Mouse (Mus musculus) forebrain, embryonic 11.5 days (tissue): Measurements from ENCODE around the gene Manea. TPM values are rescaled to one million over a fixed set of nuclear protein-coding genes. Genes with fewer than 3 reads are reported as not detected.
"Not testable (repeated sequence)": the region's sequence is repeated elsewhere in the genome, so short reads cannot be mapped to it uniquely, and the experiment has no call there.

ENCODE experiments used
- ATAC-seq: fragments of 200-750 bp; cut with Nextera tagmentation; replicated peaks from 2 replicates; pipeline ENCODE4 v1.8.0; 2017; ENCODE audit warnings: moderate TSS enrichment; ENCODE audit not compliant: low FRiP score
- DNase-seq: peaks from one replicate; pipeline ENCODE4 v3.0.0-alpha.2; 2017; ENCODE audit warnings: low spot score
- H3K27ac ChIP-seq: fragments of 300-500 bp; sonication (generic); 2 replicates; pipeline ENCODE4 v1.5.1; 2014; ENCODE audit warnings: low read depth, low read length
- H3K27me3 ChIP-seq: fragments of 300-500 bp; sonication (generic); 2 replicates; pipeline ENCODE4 v1.6.1; 2014; ENCODE audit warnings: mild to moderate bottlenecking, low read length, mixed read lengths; ENCODE audit not compliant: control insufficient read depth, insufficient read depth
- H3K36me3 ChIP-seq: fragments of 300-500 bp; sonication (generic); 2 replicates; pipeline ENCODE4 v1.6.1; 2014; ENCODE audit warnings: mild to moderate bottlenecking, low read length, moderate library complexity, mixed read lengths; ENCODE audit not compliant: control insufficient read depth, insufficient read depth
- H3K4me1 ChIP-seq: fragments of 300-500 bp; sonication (generic); replicated peaks from 2 replicates; pipeline ENCODE4 v1.6.1; 2014; ENCODE audit warnings: low read length, mixed read lengths; ENCODE audit not compliant: control insufficient read depth, insufficient read depth
- H3K4me2 ChIP-seq: fragments of 300-500 bp; sonication (generic); 2 replicates; pipeline ENCODE4 v1.6.1; 2014; ENCODE audit warnings: low read depth, mild to moderate bottlenecking, low read length, moderate library complexity, mixed read lengths; ENCODE audit not compliant: severe bottlenecking
- H3K4me3 ChIP-seq: fragments of 300-500 bp; sonication (generic); 2 replicates; pipeline ENCODE4 v1.5.1; 2014; ENCODE audit warnings: low read depth, low read length
- H3K9ac ChIP-seq: fragments of 300-500 bp; sonication (generic); 2 replicates; pipeline ENCODE4 v1.6.1; 2014; ENCODE audit warnings: low read length
- H3K9me3 ChIP-seq: fragments of 300-500 bp; sonication (generic); 2 replicates; pipeline ENCODE4 v1.6.1; 2016; ENCODE audit warnings: low read length, mixed read lengths; ENCODE audit not compliant: control insufficient read depth
- WGBS: fragments of 180-500 bp; shearing (Covaris S2); extraction: QIAGEN DNeasy Blood & Tissue Kit; methylation state at CpG from one replicate; pipeline ENCODE4 v1.1.7; 2014; 5-methylcytosine and 5-hydroxymethylcytosine counted together
- polyA plus RNA-seq: library from polyadenylated mRNA; unstranded; fragments of >200 nt; fragmentation: Nextera tagmentation; extraction: Ambion mirVana; gene quantifications from 2 replicates; pipeline ENCODE4 v1.2.1, GENCODE M21; 2014

Gene Manea
- polyA plus RNA-seq, 1 experiment from 2014 or later, result 23.6 TPM

DNA sequence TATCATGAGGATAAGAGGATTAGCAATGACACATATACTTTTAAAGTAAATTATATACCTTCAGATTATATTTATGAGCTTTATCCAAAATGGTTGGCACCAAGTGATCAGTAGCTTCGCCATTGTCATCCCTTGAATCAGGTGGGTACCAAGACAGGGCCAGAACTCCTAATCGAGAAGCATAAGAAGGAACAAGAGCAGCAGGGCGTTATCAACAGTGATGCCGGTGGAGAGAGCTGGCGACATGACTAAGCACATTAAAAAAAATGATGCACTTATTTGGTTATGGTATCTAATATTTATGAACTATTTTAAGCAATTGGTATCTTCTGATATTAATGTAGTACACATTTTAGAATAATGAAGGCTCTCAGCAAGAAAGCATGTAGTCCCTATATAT, 10.1 kb downstream of the Manea start:
- Histone ChIP-seq H3K4me2 (no peak overlapping the region), H3K9ac (no peak overlapping the region), H3K9me3 (no peaks in the 10 kb centered on the region), H3K4me1 (no peaks in the 10 kb centered on the region), H3K36me3 (no peaks in the 10 kb centered on the region), H3K27ac (no peak overlapping the region), H3K27me3 (no peaks in the 10 kb centered on the region), H3K4me3 (no peak overlapping the region)
- ATAC-seq, result no peak
- 96% methylated on average over 5 of the region's 5 CpGs for WGBS
- DNase-seq, result no peak

DNA sequence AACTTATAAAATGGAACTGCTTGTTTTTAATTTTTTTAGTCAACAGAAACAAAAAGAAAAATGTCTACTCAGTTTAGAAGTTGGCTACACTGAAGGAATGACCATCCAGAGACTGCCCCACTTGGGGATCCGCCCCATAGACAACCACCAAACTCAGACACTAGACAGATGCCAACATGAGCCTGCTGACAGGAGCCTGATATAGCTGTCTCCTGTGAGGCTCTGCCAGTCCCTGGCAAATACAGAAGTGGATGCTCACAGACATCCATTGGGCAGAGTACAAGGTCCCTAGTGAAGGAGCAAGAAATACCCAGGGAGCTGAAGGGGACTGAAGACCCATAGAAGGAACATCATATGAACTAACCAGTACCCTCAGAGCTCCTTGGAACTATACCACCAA, 42.0 kb downstream of the Manea start:
- not testable (repeated sequence) for DNase-seq, H3K9ac ChIP-seq, H3K27me3 ChIP-seq, H3K4me3 ChIP-seq, H3K27ac ChIP-seq, ATAC-seq, H3K4me1 ChIP-seq, H3K9me3 ChIP-seq, H3K36me3 ChIP-seq, H3K4me2 ChIP-seq
- 92% methylated on average over 1 of the region's 1 CpGs for WGBS

DNA sequence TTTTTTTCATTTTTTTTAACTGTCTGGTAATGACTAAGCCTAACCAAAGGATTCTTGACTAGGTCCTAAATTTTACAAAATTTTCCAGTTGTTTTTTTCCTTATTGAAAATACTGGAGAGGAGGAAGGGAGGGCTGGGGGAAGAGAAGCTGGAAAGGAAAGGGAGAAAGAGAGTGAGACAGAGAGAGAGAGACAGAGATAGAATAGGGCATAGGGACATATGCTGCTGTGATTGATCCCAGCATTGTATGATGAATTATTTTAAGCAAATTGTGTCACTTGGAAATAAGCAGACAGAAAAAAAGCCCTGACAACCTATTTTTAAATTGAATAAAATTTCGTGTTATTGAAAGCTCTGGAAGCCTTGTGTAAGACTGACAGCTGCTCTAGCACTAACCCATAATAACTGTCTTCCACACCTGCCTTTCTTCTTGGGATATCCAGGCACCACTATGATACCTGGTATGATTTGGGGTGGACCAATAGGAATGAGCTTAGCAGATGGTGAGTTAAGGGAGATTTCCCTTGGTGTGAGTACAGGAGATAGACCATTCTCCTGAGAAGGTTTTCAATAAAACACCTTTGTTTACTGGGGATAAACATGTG, 69.5 kb downstream of the Manea start:
- DNase-seq, result no peak
- H3K27ac ChIP-seq, result no peak overlapping the region
- no peak overlapping the region for H3K4me2 ChIP-seq
- no peaks in the 10 kb centered on the region for H3K36me3 ChIP-seq
- H3K9ac ChIP-seq, result no peak overlapping the region
- H3K4me1 ChIP-seq, result no peaks in the 10 kb centered on the region
- ATAC-seq, result 0 out of 2 replicates have a peak, but pooled peaks have one; percentile 7
- no peak overlapping the region for H3K4me3 ChIP-seq
- WGBS, result 68% methylated on average over 1 of the region's 1 CpGs
- H3K9me3 ChIP-seq, result no peaks in the 10 kb centered on the region
- no peaks in the 10 kb centered on the region for H3K27me3 ChIP-seq

DNA sequence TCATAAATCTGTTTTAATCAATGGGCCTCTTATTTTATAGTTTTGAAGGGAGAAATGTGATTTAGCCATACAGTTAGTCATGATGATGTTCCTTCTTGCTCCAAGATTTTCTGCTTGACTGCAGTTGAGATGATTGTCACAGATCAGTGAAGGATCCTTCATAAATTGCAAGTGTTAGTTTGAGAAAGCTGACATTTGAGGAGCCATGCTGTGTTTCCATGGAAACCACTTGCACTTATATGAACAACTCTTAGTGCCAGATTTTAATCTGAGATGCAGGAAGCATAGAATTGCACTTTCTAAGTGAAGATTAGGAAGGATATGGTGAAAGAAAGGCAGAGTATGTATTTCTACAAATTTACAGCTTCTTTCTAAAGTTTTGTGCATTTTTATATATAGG, 70.4 kb downstream of the Manea start:
- Histone ChIP-seq H3K9me3 (no peaks in the 10 kb centered on the region), H3K4me2 (no peak overlapping the region), H3K27me3 (no peaks in the 10 kb centered on the region), H3K27ac (no peak overlapping the region), H3K4me3 (no peak overlapping the region), H3K4me1 (no peaks in the 10 kb centered on the region), H3K9ac (no peak overlapping the region), H3K36me3 (no peaks in the 10 kb centered on the region)
- no peak for ATAC-seq
- DNase-seq, result no peak

DNA sequence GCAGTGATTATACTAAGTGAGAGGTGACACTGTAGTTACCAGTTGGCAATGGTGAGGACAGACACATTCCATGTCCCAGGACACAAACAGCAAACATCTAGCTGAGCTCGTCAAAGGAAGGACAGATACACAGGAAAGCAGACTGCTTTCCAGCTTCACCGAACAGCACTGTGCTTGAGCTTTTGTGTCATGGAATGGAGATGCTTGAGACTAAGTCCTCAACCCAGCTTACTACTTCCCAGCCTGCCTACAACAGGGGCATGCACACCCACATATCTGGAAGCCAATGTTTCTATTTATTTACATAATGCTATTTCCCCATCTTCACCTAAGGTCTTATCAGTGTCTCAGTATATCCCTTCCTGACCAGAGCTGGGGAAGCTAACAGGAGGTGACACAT, 70.9 kb downstream of the Manea start:
- DNase-seq (no peak), ATAC-seq (no peak)
- Histone ChIP-seq H3K36me3 (no peaks in the 10 kb centered on the region), H3K27ac (no peak overlapping the region), H3K4me1 (no peaks in the 10 kb centered on the region), H3K4me3 (no peak overlapping the region), H3K4me2 (no peak overlapping the region), H3K27me3 (no peaks in the 10 kb centered on the region), H3K9me3 (no peaks in the 10 kb centered on the region), H3K9ac (no peak overlapping the region)
- 88% methylated on average over 2 of the region's 2 CpGs for WGBS
